Mouse (Mus musculus): ENCODE results near the gene Tmem263.
A peak's percentile ranks its signal among the peaks of the same experiment; 100 is the strongest.

Gene Tmem263

DNA sequence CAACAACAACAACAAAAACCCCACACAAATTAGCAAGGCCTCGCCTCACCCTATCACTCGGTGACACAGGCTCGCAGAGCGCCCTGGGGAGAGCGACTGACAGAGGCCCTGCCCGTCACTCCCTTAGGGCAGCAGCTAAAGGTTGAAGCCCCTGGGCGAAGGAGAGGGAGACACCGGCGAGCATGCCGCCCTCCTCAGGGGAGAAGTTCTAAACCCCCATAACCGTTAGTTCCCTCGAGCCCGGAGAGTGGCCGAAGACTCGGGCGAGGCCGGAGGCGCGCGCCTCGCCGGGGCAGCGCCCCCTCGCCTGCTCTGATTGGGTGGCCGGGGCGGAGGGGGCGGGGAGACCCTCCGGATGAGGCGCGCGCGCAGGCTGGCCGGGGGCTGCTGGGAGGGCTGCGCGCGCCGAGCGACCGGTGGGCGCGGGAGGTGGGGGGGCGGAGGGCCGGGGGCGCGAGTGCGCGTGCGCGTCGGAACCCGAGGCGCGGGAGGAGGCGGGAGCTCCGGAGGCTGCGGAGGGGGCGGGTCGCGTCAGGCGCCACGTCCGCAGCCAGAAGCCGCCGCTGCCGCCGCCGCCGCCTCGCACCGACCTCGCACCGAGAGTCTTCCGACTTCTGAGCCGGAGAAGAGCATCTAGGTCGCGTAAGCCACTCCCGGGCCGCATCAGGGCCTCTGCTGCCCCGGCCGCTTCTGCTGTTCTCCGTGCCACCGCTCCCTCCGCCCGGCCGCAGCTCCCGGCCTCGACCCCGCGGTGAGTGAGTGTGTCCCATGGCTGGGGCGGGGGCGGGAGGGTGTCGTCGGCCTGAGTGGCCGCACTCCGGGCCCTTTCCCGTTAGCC lies at the start of gene Tmem263, which contains the start of gene Fhl4:
Tmem263 (plus strand) TSS at position 381 of the 838 bp plus-strand sequence.
Fhl4 (minus strand) TSS at position 249 of the 838 bp plus-strand sequence.
- peak; percentile 72 for DNase-seq (ENCODE audit: low spot score)

DNA sequence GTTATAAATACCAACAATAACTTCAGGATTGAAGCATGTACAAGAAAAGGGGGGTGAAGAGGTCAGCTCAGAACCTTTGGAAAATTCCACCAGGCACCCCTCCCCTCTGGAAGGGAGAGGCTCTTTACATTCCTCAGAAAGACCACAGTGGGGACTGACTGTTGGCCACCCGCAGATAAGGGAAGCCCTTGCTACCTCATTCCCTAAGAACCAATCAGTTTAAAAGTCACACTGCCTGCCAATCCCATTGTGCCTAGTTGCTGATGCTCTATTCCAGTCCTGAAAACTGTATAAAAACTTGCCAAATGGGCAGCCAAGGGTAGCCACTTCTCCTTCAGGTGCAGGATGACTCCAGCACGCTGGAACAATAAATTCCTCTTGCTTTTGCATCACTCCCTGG lies 47.6 kb upstream of the Tmem263 start:
- no peak for DNase-seq (ENCODE audit: low spot score)

DNA sequence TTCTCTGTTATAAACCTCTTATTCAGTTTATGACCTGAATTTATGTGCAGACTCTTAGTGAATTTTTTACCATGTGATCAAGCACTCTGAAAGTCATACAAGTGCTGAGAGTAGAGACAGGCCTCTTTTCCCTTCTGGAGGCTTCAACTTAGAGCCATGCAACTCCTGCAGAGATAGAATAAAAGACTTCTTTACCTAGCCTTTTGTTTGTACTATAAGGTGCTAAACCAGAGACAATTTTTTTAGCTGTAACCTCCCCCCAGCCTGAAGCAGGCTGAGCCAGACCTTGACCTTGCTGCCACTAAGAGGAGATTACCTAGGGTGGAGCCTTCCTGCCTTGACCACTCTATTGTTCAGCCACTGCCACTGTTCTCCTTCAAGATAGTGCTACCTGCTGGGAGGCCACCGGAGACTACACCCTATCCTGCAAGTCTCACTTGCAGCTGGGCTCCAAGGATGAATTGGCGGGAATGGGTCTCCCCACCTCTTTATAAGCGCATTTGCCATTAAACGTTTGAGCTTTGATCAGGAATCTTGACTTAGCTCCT lies 30.7 kb upstream of the Tmem263 start:
- DNase-seq (ENCODE audit: low spot score) = no peak

DNA sequence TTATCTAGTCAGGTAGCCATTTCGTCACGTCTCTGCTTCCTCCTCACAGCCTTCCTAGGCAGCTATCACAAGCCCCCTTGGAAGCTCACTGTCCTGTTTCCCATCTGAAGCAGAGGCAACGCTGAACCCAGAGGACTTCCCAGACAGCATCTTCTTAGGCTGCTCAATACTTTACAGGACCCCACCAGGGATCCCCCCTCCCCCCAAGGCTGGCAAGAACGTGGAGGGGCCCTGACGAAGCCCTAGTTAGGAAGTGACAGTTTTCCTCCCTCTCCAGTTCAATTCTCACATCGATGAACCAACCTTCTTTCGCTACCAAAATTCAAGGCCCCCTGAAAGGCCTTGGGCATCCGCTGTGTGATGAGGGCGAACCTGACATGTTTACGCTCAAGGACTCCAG lies 586 bp upstream of the Tmem263 start:
- no peak for DNase-seq (ENCODE audit: low spot score)

DNA sequence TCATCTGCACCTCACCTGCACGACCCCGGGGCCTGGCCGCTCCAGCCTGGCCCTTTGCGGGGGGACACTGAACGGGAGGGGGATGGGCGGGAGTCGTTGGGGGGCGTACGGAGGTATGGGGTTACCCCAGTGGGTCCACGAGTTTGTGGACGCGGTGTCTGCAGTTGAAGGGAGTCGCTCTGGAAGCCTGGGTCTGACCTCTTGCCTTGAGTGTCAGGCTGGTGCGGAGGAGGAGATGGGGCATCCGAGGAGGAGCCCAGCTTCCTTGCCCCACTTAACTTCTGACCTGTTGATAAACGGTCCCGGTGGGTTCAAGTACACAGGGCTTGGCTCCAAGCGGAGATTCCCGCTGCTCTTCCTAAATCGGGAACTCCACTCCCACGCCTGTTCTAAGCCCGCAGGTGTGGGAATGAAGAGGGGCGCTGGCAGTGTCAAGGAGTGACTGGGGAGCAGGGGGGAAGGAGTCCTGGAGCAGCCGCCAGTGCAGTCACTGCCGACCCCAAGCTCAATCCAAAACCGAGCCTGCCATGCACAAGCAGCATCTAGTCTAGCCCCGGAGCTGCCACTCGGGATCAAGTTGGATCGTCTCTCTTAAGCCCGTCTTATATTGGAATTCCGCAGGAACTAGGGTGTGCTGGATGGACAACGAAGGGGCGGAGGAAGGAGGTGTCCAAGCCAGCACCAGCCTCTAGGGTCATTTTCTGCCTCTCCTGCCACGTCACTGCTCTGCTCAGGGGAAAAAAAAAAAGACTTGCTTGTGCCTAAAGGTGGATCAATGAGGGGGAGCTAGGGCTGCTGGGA lies 858 bp downstream of the Tmem263 start:
- peak; percentile 10 for DNase-seq (ENCODE audit: low spot score)

DNA sequence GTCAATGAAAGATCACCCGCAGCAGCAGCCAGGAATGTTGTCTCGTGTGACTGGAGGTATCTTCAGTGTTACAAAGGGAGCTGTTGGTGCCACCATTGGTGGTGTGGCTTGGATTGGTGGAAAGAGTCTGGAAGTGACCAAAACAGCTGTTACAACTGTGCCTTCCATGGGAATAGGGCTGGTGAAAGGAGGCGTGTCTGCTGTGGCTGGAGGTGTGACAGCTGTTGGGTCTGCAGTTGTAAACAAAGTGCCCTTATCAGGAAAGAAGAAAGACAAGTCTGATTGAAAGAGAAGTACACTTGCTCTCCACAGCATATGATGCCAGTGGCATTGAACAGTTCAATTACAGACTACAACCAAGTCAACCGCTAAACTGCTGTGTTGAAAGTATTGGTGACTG lies 12.0 kb downstream of the Tmem263 start:
- DNase-seq (ENCODE audit: low spot score) = no peak

DNA sequence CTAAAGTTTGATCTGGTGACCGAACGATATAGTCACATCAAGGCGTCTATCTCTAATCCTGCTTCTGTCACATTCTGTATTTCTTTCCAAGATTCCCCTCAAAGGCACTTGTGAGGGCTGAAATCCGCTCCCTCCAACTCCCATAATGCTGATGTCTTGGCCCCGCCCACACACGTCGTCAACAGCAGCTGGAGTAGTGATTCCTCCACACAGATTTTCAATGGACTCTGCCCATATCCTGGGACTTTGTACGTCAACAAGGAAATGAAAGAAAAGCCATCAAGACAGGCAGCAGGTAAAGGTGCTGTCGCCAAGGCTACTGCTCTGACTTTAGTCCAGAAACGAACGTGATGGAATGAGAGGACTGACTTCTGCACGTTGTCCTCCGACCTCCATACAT lies 22.8 kb downstream of the Tmem263 start:
- DNase-seq (ENCODE audit: low spot score) = no peak

DNA sequence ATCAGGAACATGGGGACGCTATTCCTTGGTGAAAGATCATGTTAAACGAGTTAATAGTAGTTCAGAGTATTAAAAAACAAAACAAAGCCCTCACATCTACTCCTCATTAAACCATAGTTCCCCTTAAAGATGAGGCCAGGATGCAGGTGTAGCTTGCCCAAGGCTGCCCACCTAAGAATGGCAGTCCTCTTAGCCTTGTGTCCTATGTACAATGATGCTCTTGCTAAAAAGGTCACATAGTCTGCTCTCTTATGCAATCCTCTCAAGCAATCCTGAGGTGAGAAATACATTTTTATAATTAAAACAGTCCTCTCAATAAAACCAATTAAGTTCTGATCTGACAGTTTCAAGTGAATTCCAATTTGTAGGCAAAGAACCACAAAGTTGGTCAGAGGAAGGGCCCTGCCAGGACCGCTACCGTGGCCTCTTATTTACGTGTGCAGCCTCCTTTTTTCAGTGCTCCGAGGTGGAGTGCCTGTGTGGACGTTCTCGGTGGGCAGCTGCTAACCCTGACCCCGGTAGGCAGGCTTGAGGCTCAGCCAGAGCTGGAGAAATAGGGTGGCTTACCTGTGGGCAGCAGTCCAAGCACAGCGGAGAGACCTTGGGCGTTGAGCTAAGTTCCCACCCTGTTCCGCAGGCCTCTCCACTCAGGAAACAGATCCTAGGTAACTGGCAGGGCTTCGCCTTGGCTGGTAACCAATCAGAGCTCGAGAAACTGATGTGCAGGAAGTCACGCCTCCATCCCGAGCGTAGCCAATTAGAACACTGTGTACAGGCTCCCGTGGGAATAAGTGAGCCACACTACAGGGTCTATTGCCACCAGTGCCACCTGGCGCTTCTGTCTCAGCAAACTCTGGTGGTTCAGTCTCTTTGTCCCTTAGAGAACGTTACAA lies 25.2 kb downstream of the Tmem263 start, which contains the start of gene Mterf2:
Mterf2 (minus strand) TSS at position 633 of the 893 bp plus-strand sequence.
- peak; percentile 79 for DNase-seq (ENCODE audit: low spot score)

DNA sequence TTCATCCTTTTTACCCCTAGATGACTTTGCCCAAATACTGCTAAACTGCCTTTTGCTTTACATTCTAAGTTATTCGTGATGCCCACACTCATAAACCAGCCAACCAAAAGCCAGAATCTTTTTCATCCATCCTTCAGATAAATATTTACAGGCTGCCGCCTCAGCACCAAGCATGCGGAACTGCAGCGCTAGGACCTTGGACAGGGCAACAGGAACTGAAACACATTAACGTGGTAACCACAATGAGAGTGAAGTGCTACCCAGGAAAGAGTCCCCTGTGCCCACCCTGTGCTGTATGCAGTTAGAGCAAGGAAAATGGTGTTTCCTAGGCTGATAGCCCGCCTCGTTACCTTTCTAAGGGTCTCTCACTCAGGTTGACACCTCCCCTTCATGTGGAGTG lies 26.0 kb downstream of the Tmem263 start:
- peak; percentile 25 for DNase-seq (ENCODE audit: low spot score)

DNA sequence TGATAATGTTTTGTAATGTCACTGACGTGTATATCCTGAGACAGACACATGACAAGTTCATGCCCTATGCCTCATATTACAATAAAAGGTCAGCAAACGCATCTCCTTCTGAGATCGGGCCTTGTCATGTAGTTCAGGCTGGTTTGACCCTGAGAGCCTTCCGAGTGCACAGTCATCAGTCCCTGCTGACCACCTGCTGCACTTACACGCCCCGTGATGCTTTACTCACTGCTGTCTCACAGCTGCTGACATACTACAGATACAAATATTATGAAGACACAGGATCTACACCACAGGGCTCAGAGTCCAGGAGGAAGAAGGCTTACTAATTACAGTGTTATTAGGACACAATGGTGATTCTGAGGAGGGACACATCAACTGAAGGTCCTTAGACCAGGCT lies 34.1 kb downstream of the Tmem263 start:
- DNase-seq (ENCODE audit: low spot score) = no peak

DNA sequence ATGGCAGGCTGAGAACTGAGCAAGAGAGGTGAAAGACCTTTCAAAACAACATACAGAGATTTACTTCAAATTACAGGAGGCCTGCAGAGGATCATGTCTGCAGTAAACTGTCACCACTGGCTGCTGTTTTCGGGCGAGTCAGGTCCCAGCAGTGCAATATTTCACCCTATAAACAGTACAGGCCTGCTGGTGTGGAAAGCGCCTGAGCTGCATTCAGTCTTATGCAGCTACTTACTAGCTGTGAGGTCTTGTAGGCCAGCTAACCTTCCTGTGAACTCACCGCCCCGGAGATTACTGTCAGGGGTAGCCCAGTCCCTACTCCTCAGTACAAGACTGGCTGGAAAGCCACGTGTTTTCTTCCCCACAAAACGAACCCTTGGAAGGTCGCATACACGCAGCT lies 39.0 kb downstream of the Tmem263 start:
- DNase-seq (ENCODE audit: low spot score) = no peak

DNA sequence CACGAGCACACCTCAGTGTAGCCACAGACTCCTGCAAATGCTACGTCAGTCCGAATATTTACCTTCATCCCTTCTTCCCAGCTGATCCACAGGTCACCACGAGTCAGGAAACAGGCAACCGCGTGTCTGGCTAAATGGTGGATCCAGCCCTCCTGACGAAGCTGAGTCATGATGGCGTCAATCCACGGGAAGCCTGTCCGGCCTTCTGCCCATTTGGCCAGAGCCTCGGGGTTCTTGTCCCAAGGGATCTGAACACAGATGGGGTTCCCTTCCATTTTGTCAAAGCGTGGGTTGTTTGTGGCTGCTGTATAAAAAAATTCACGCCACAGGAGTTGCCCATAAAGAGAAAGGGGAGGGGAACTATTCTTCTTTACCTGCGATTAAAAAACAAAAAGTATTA lies 43.9 kb downstream of the Tmem263 start:
- DNase-seq (ENCODE audit: low spot score) = no peak

DNA sequence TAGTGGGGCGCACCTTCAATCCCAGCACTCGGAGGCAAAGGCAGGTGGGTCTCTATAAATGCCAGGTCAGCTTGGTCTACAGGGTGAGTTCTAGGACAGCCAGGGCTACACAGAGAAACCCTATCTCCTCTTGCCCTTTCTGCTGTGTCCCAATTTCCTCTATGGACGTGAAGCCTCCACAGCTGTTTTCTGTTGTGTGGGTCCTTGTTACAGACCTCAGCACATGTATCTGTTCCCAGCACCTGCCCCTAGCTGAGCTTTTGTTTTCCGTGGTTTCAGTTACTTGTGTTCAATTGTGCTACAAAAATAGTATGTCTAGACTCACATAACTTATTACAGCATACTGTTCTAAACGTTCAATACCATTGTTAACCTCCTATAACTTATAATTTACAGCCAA lies 46.8 kb downstream of the Tmem263 start:
- DNase-seq (ENCODE audit: low spot score) = no peak

DNA sequence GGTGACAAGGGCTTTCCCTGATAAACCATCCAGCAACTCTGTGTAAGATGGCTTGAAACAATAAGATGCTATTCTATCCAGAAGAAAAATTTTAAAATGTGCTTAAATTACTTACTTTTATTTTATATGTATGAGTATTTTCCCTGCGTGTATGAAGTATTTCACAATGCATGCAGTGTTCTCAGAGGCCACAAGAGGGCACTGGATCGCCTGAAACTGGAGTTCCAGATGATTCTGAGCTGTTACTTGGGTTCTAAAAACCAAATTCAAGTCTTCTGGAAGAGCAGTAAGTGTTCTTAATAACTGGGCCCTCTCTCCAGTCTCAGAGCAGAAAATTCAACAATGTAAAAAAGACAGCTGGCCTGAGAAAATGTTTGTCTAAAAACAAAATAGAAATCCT lies 51.8 kb downstream of the Tmem263 start:
- DNase-seq (ENCODE audit: low spot score) = no peak

DNA sequence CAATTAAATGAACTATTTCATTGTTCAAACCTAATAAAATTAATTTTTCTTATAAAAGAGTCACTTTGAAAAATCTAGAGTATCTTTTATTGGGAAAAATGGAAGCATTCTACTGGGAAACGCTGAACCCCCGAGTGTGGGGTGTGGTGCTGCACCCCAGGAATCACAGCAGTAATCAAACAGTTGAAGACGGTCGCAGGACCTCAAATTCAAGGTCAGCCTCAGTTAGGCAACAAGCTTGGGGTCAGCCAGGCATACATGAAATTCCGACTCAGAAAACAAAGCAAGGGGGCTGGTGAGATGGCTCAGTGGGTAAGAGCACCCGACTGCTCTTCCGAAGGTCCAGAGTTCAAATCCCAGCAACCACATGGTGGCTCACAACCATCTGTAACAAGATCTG lies 55.0 kb downstream of the Tmem263 start:
- DNase-seq (ENCODE audit: low spot score) = no peak

DNA sequence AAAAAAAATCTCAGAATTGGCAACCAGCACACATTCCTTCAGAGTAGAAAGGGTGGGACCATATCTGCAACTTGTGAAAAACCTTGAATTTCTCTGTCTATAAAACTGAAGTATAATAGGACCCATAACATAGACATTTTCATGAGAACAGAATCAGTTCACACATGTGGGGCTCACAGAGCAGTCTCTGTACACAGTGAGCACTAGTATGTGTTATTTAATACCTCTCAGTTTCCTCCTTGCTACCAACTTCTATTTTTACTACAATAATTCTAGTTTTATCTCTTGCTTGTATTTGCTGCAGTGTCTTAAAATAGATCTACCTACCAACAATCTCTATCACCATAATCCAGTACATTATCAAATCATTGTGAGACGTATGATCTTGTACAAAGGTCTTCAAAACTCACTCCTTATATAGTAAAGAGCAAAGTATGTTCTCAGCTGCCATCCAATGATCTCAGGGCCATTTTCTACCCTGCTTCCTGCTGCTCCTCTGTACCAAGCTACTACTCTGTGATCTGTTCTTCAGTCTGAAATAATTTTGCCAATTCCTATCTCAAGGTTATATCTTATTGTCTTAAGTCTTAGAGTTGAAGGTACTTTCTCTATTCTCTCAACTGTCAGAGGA lies 57.7 kb downstream of the Tmem263 start:
- no peak for DNase-seq (ENCODE audit: low spot score)

DNA sequence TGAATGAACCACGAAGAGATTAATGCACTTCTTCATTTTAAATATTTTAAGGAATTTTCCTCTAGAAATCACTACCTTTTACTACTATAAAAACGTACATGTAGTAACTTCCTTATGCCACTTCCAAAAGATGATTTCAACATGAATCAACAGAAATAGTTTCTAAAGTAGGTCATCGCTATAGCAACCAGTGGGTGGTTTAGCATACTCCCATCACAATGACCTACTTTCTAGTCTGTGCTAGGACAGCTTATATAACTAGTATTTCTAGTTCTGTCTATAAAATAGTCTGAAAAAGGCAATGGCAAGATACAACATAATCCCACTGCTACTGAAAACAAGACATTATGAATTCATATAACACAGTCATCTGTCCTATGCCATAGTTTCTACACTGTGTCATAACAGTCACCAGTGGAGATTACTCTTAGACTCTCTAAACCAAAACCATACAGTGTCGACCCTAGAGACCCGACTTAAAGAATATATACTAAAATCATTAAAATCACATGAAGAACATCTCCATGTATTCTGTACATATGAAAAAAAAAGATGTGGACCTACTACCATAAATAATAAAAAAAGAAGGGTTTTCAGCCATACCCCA lies 59.4 kb downstream of the Tmem263 start:
- no peak for DNase-seq (ENCODE audit: low spot score)

DNA sequence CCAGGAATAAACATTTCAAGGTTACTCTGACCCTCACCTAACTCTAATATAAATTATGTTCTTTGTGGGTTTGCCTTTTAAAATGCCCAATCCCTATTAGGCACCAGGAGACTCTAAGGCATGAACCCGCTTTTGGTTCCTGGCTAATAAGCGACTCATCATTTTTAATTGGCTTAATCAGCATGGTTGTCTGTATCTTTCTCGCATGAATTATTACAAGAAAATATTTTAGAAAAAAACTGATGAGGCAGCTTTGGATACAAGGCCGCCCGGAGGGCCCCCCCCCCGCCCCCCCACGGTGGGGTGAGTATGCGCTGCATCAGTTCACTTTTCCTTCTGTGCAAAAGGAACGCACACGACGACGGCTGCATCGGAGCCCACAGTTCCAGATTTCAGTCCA lies 62.4 kb downstream of the Tmem263 start:
- DNase-seq (ENCODE audit: low spot score) = no peak

DNA sequence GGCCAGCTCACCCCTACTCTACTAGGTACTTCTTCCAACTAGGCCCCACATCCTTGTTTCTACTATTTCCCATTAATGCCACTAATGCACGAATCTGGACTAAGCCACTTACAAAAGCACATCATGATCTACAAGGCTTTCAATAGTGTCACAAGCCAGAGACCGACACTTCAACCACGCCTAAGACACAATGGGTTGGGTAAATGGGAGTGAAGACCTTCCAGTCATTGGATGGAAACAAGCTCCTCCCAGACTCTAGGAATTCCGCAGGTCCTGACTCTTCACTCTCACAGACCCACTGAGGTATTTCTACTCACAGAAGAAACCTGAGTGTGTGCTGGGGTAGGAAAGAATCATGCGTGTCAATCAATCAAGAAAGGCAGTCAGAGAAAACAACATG lies 62.9 kb downstream of the Tmem263 start:
- DNase-seq (ENCODE audit: low spot score) = no peak
